Mouse (Mus musculus): ENCODE measurements around the gene Macrod1. TPM values are rescaled to one million over a fixed set of nuclear protein-coding genes. Genes with fewer than 3 reads are reported as not detected.

The Macrod1 gene
- polyA plus RNA-seq, 1 experiment, result 29.9 TPM

DNA sequence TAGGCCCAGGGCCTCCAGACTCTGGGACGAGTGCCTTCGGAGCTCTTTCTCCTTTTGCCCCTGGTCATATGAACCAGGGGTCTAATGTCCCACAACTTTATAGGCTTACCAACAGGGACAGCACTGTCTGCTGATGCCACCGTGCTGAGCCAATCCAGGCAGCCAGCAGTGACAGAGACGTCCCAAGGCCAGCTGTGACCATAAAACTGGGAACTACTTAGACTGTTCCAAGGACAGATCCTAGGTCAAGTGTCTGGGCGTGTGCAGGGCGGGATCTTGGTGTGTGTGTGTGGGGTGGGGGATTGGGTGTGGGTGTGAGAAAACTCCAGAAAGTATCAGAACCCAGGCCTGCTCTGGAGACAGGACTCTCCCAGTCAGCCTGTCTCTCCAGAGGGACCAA lies 114.3 kb downstream of the Macrod1 start:
- DNase-seq (ENCODE audit: low read depth), result no peak

DNA sequence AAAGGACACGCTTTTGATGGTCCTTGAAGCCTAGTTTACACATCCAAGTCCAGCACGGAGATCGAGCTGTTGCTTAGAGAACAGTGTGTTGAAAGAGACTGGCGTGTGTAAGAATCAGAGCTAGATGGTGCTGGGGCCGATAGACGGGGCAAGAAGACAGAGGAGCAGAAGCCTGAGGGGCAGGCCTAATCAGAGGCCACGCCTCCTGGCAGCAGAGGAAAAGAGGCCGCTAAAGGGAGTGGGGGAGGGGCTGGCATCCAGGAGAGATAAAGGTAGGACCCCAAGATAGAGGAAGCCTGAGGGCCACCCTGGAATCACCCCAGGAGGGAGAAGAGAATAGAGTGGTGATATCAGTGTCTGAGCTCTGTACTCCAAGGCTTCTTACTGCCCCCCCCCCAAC lies 114.8 kb downstream of the Macrod1 start:
- DNase-seq (ENCODE audit: low read depth), result no peak

GRCm38 (mm10) chr19:7172051-7172866 lies 115.6 kb downstream of the Macrod1 start:
- DNase-seq (ENCODE audit: low read depth), result no peak

DNA sequence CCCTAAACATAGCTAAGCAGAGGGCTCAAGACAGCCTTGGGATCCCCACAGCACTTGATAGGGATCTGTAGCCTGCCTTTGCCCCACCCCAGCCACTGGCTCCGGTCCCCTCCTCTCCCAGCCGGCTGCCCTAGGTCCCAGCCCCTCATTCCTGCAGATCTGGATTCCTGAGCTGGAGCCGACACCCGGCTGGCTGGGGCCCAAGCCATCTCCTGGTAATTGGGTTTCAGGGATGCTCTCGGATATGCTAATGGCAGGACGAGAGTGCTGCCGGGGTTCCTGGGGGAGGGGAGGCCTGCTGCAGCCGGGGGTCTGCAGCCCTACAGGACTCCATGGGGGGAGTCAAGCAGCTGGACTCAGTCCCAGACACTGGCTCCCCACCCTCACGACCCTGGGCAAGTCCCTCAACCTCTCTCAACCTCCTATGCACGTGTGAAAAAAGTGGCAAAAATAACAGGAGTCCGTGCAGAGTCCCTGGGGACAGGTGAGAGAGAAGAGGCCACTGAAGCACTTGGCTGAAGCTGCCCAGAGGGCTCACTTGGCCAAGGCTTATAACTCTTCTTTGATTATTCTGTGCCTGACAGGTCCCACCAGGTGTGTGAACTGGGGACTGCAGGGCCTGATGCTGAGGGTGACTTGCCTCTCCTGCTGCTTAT lies 119.6 kb downstream of the Macrod1 start:
- no peak for DNase-seq (ENCODE audit: low read depth)

- no peak for DNase-seq (ENCODE audit: low read depth)
These were observed 121.3 kb downstream of the Macrod1 start for GRCm38 (mm10) chr19:7177804-7178511.

DNA sequence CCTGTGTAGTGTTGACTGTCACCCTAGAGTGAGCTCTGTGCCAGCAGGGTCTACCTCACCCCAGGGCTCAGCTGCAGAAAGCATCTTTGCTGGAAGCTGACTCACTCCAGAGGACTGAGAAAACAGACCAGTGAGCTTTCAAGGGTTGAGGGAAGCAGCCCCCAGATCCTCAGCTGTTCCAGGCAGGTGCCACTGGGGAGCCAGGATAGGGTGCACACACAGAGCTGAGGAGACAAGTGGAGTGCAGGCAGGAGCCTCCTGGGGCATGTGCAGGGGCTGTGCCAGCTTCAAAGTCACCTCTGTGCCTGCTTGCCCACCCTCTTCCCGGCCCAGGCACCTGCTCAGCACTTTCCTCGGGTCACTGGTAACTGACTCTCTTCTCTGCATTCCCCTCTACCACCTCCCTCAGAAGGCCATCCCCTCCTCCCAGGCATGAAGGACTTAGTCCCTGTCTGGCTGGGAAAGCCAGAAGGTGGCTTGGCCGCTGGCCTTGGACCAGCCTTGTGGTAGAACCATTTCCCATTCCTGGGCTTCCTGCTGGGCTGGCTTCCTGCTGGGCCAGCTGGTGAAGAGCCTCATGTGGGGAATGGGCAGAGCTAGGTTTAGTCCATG lies 122.3 kb downstream of the Macrod1 start:
- DNase-seq (ENCODE audit: low read depth), result no peak

DNA sequence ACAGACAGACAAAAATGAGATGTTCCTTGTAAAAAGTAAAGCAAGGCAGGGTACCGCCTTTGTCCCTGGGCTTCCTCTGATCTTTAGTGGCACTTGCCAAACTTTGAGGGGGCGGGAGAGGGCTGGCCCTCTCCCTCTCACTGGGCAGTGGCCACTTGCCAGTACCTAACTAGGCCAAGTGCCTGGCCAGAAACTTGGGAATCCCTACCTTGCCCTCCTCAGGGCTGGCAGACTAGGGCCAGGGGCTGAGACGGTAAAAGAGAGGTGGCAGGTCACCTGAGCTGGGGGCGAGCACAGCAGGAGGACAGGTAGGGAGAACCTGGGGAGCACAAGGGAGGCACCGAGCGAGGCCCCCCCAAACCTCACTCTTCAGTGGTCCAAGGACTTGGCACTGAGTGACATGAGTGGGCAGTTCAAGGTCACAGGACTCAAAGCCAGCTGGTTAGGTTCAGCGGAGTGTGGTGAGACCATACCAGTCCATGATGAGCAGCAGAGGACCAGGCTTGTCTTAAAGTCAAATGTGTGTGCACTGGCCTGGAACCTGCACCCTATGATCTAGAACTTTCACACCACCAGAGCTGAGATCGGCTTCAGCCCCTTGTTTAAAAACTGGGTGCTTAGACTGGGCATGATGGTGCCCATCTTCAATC lies 124.3 kb downstream of the Macrod1 start:
- DNase-seq (ENCODE audit: low read depth), result no peak

GRCm38 (mm10) chr19:7181496-7181895 lies 124.9 kb downstream of the Macrod1 start:
- DNase-seq (ENCODE audit: low read depth), result no peak

DNA sequence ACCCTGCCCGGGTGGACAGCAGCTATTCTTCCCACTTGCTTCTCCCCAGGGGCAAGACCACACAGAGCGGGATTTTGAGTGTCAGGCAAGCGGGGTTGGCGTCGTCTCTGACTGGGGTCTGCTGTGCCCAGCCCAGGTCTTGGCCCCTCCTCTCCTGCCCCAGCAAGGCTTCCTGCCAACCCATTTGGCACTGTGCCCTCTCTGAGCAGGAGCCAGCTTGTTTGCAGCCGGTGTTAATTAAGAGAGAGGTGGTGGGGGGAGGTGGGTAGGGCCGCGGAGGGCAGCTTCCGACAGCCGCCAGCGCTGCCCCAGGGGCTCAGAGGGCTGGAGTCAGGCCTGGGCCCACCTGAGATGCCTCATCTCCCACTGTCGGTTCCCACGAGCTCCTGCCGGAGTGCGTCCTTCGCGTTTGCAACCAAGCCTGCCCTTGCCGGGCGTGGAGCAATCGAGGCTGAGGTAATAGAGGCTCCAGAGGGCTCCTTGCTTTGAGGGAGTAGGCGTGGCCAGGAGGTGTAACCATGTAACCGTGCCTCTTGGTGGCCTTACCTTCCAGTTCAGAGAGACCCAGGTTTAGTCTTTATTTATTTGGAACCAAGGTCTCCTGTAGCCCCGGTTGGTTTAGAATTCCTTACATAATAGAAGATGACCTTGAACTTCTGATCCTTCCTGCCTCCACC lies 125.8 kb downstream of the Macrod1 start:
- DNase-seq (ENCODE audit: low read depth), result no peak

DNA sequence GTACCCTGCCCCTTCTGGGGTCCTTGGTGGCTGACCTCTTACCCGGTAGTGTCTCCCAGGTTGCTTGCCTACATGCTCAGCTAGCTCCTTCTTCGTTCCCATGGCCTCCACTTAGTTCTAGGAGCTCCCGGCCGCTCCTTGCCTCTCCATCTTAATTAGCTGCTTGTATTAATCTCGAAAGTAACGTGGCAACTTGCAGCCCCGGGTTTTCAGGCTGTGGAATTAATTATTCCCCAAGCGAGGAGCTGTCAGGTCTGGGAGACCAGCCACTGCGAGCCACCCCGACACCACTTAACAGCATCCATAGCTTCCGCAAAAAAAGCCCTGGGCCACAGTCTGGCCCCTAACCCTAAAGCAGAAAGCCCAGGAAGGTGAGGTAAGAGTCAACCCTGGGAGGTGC lies 126.8 kb downstream of the Macrod1 start:
- no peak for DNase-seq (ENCODE audit: low read depth)

DNA sequence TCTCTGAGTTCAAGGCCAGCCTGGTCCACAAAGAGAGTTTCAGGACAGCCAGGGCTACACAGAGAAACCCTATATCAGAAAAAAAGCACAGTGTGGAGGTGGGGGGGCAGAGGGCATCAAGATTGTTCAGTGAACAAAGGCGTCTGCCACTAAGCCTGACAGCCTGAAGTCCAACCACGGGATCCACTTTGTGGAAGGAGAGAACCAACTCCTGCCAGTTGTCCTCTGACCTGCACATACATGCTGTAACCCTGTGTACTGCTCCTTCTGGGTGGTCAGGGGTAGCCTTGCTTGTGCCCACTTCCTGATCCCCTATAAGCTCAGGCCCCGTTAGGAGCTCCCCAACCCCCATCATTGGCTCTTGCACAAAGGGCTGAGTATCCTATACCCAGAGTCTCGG lies 128.4 kb downstream of the Macrod1 start:
- no peak for DNase-seq (ENCODE audit: low read depth)

DNA sequence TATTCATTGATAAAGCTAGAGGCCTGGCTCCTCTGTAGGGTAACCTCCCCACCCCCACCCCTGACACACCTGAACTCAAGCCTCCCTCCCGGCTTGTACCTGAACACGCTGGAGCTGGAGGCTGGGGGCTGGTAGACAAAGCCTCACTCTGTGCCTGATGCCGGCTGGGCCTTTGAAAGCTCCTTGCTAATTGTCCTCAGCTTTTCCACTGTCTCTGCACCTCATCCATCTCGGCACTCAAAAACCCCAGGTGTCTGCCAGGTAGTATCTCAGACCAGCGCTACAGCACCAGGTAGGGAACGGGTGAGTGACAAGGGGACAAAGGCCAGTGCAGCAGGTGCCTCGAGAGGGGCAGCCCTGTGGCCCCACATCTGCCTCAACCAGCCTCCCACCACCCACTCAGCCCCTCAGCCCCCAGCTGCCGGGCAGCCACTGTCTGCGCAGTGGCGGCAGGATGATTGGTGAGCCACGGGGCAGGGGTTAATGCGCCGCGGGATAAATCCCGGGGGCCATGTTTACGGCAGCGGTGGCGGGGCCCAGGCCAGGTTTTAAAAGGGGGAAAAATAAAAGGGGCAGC lies 129.2 kb downstream of the Macrod1 start:
- DNase-seq (ENCODE audit: low read depth), result no peak

GRCm38 (mm10) chr19:7187157-7187556 lies 130.5 kb downstream of the Macrod1 start:
- no peak for DNase-seq (ENCODE audit: low read depth)

DNA sequence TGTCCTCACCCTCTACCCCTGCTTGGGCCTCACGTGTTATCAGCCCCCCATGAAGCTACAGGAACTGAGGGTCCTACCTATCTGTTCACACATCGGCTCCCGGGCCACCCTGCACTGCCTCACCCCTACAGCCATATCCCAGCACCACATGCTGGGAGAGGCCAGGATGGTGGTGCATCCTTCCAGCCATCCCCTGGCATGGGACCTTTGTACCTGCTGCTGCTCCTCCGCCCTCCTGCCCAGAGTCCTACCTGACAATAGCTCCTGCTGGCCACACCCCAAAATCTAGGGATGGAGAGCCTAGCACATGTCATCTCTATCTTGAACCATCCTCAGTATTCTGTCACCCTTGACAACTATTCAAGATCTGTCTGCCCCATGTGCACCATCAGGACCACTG lies 132.4 kb downstream of the Macrod1 start:
- no peak for DNase-seq (ENCODE audit: low read depth)

DNA sequence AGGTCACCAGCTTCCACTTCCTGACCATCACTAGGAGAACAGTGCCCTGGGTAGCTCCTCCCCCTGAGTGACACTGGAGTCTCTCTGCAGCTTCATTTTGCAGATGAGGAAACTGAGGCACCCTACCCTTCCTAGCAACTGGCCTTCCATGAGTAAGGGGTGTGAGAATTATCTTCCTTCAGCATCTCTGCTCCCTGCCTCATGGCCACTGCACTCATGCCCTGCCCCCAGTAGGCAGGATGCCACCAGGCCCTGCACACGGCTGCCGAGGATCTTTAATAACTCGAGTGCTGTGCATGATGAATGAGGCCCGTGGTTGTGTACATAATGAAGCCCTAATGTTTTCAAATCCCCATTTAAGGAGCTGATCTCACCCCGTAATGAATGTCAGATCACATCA lies 134.4 kb downstream of the Macrod1 start:
- DNase-seq (ENCODE audit: low read depth), result no peak

GRCm38 (mm10) chr19:7191639-7192038 lies 135.0 kb downstream of the Macrod1 start:
- no peak for DNase-seq (ENCODE audit: low read depth)

GRCm38 (mm10) chr19:7192561-7192967 lies 136.0 kb downstream of the Macrod1 start:
- no peak for DNase-seq (ENCODE audit: low read depth)

GRCm38 (mm10) chr19:7195900-7196728 lies 139.5 kb downstream of the Macrod1 start:
- no peak for DNase-seq (ENCODE audit: low read depth)

DNA sequence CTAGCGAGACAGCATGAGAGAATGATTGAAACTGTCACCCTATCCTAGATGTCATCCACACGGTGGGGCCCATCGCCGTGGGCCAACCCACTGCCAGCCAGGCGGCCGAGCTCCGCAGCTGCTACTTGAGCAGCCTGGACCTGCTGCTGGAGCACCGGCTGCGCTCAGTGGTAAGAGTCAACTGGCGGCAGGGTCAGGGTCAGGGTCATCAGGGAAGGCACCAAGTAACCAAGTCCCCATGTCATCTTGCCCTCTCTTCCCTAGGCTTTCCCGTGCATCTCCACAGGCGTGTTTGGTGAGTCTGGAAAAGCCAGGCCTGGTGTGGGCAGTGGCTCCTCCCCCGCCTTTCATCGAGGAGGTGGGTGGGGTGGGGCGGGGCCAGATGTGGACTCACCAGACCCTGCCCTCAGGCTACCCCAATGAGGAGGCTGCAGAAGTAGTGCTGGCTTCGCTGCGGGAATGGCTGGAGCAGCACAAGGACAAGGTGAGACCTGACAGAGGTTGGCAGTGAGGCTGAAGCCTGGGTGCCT lies 140.2 kb downstream of the Macrod1 start:
- no peak for DNase-seq (ENCODE audit: low read depth)

- DNase-seq (ENCODE audit: low read depth), result no peak
These were observed 140.8 kb downstream of the Macrod1 start for GRCm38 (mm10) chr19:7197445-7197844.
